Mouse (Mus musculus): Measurements from ENCODE around the gene Kdm5b.

DNA sequence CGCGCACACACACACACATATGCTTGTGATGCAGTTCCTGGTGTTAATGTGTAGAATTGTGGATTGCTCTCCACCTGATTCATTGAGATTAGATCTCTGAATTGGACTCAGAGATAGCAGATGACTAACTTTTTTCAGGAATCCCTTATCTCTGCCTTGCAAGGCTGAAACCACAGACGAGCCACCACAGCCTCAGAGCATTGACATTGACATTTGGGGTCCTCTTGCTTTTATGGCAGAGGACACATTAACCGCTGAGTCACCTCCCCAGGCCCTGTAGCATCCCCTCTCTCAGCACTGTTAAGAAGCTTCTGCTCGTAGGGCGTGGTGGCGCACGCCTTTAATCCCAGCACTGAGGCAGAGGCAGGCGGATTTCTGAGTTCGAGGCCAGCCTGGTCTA is 69.5 kb downstream of the Kdm5b start:
- TF ChIP-seq CTCF (IDR thresholded peaks at IDR 0.05; ENCODE audit: low read depth, low read length) (no peak), GATA1 (IDR thresholded peaks at IDR 0.05; ENCODE audit: borderline replicate concordance, low read length) (no peak)

Data from G1E (cell line).